Mouse (Mus musculus): ENCODE results near the gene Ugt1a1. TPM values are rescaled to one million over a fixed set of nuclear protein-coding genes. Genes with fewer than 3 reads are reported as not detected.

Ugt1a1 gene
- polyA plus RNA-seq, 1 experiment: 0.47 TPM

- Histone ChIP-seq H3K27me3 (ENCODE audit: control insufficient read depth, insufficient read depth, low read length) (no peaks in the 10 kb centered on the region), H3K4me1 (replicated peaks; ENCODE audit: control insufficient read depth, insufficient read depth, low read length) (peaks cover 13% of the 10 kb centered on the region), H3K4me3 (ENCODE audit: control insufficient read depth, insufficient read depth, low read length) (no peak overlapping the region), H3K27ac (ENCODE audit: control insufficient read depth, insufficient read depth, low read length) (no peak overlapping the region), H3K36me3 (ENCODE audit: control insufficient read depth, insufficient read depth, low read length) (no peaks in the 10 kb centered on the region)
- no peak for DNase-seq
- 93% methylated on average over 12 of the region's 12 CpGs for WGBS
- TF ChIP-seq CTCF (IDR thresholded peaks at IDR 0.05; ENCODE audit: borderline replicate concordance, control insufficient read depth, extremely low read depth, insufficient read depth, low read length, poor library complexity): no peak
- no peak for TF ChIP-seq POLR2A (IDR thresholded peaks at IDR 0.05; ENCODE audit: control insufficient read depth, extremely low read depth, insufficient read depth, low read length, poor library complexity)
Observed at GRCm38 (mm10) chr1:88254793-88255465, 43.2 kb downstream of the Ugt1a1 start.

DNA sequence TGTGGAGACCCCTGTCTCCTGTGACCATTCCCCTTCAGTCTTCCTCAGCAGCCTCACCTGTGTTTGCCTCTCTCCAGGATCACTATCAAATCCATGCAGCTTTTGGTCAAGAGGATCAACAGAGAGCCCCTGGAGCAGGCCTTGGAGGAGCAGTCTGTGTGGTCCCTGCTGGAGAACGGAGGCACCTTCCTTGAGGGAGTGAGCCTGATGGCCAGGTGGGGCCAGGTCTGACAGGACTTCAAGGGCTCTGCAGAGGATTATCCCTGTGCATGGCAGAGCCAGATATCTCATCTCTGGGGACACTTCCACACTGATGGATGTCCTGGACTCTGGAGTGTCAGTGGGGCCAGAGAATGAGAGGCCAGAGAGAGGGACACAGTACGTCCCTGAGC is 43.7 kb downstream of the Ugt1a1 start:
- DNase-seq: no peak
- no peak overlapping the region for H3K4me3 ChIP-seq (ENCODE audit: control insufficient read depth, insufficient read depth, low read length)
- no peak overlapping the region for H3K27ac ChIP-seq (ENCODE audit: control insufficient read depth, insufficient read depth, low read length)
- WGBS: 62% methylated on average over 2 of the region's 2 CpGs
- peaks cover 18% of the 10 kb centered on the region for H3K4me1 ChIP-seq (replicated peaks; ENCODE audit: control insufficient read depth, insufficient read depth, low read length)
- 0 out of 2 replicates have a peak, but pooled peaks cover 2% of the 10 kb centered on the region for H3K36me3 ChIP-seq (ENCODE audit: control insufficient read depth, insufficient read depth, low read length)
- TF ChIP-seq CTCF (IDR thresholded peaks at IDR 0.05; ENCODE audit: borderline replicate concordance, control insufficient read depth, extremely low read depth, insufficient read depth, low read length, poor library complexity) (no peak), POLR2A (IDR thresholded peaks at IDR 0.05; ENCODE audit: control insufficient read depth, extremely low read depth, insufficient read depth, low read length, poor library complexity) (no peak)
- H3K27me3 ChIP-seq (ENCODE audit: control insufficient read depth, insufficient read depth, low read length): no peaks in the 10 kb centered on the region

GRCm38 (mm10) chr1:88255989-88256754 is 44.4 kb downstream of the Ugt1a1 start:
- H3K27ac ChIP-seq (ENCODE audit: control insufficient read depth, insufficient read depth, low read length): no peak overlapping the region
- TF ChIP-seq CTCF (IDR thresholded peaks at IDR 0.05; ENCODE audit: borderline replicate concordance, control insufficient read depth, extremely low read depth, insufficient read depth, low read length, poor library complexity) (no peak), POLR2A (IDR thresholded peaks at IDR 0.05; ENCODE audit: control insufficient read depth, extremely low read depth, insufficient read depth, low read length, poor library complexity) (no peak)
- peaks cover 7% of the 10 kb centered on the region; the same call in 1 of the 2 replicates for H3K36me3 ChIP-seq (ENCODE audit: control insufficient read depth, insufficient read depth, low read length)
- no peaks in the 10 kb centered on the region for H3K27me3 ChIP-seq (ENCODE audit: control insufficient read depth, insufficient read depth, low read length)
- 85% methylated on average over 13 of the region's 13 CpGs for WGBS
- peaks cover 18% of the 10 kb centered on the region for H3K4me1 ChIP-seq (replicated peaks; ENCODE audit: control insufficient read depth, insufficient read depth, low read length)
- no peak for DNase-seq
- no peak overlapping the region for H3K4me3 ChIP-seq (ENCODE audit: control insufficient read depth, insufficient read depth, low read length)

DNA sequence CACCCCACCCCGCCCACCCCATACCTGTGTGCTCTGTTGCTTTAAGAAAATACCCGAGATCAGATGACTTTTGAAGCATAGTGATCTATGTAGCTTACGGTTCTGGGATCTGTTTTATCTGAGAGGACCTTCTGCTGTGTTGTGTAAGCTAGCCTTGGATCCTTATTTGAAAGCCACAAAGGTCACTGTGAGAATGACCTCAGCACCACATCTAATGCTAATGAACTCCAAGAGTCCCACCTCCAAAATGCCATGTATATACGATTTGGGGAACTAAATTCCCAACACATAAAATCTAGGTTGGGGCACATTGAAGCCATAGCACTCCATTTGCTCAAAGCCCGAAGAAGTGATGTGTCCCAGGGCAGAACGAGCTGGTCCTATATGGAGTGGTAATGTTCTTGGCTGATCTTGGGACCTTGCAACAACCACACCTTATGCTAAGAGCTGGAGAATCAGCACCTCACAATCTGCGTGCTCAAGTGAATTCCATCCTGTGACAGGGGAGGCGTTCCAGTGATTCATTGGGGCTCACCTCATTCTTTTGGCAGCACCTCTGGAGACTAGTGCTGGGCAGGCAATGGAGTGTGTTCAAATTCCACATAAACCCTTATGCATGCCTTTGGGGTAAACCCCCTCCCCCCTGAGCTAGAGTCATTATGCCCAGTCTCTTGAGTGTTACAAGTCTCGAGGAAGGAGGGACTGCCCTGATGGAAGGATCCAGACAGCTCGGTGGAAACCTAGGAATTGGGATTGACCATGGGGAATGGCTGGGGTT is 45.3 kb downstream of the Ugt1a1 start:
- no peak overlapping the region for H3K4me3 ChIP-seq (ENCODE audit: control insufficient read depth, insufficient read depth, low read length)
- peaks cover 21% of the 10 kb centered on the region for H3K4me1 ChIP-seq (replicated peaks; ENCODE audit: control insufficient read depth, insufficient read depth, low read length)
- TF ChIP-seq CTCF (IDR thresholded peaks at IDR 0.05; ENCODE audit: borderline replicate concordance, control insufficient read depth, extremely low read depth, insufficient read depth, low read length, poor library complexity): no peak
- no peak for TF ChIP-seq POLR2A (IDR thresholded peaks at IDR 0.05; ENCODE audit: control insufficient read depth, extremely low read depth, insufficient read depth, low read length, poor library complexity)
- H3K36me3 ChIP-seq (ENCODE audit: control insufficient read depth, insufficient read depth, low read length): peaks cover 12% of the 10 kb centered on the region
- DNase-seq: no peak
- H3K27ac ChIP-seq (ENCODE audit: control insufficient read depth, insufficient read depth, low read length): no peak overlapping the region
- H3K27me3 ChIP-seq (ENCODE audit: control insufficient read depth, insufficient read depth, low read length): no peaks in the 10 kb centered on the region
- 85% methylated on average over 10 of the region's 10 CpGs for WGBS

DNA sequence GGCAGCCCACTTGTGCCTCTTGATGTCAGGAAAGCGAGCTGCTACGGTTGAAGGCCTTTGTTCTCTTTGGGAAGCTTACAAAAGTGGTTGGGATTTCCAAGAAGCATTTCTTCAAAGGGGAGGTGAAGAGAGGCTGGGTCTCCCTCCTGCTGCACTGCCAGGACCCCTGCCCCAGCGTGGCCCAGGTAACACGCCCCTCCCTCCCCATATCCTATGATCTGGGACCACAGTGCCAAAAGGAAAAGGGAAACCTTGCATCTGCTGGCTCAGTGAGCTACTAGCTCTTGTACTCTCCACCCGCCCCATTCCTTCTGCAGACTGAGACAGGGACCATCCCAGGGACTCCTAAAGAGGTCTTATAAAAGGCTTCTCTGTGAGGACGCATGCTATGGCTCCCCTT is 45.9 kb downstream of the Ugt1a1 start:
- Histone ChIP-seq H3K27me3 (ENCODE audit: control insufficient read depth, insufficient read depth, low read length) (no peaks in the 10 kb centered on the region), H3K27ac (ENCODE audit: control insufficient read depth, insufficient read depth, low read length) (no peak overlapping the region), H3K4me3 (ENCODE audit: control insufficient read depth, insufficient read depth, low read length) (no peak overlapping the region), H3K4me1 (replicated peaks; ENCODE audit: control insufficient read depth, insufficient read depth, low read length) (peaks cover 21% of the 10 kb centered on the region), H3K36me3 (ENCODE audit: control insufficient read depth, insufficient read depth, low read length) (peaks cover 18% of the 10 kb centered on the region)
- TF ChIP-seq POLR2A (IDR thresholded peaks at IDR 0.05; ENCODE audit: control insufficient read depth, extremely low read depth, insufficient read depth, low read length, poor library complexity) (no peak), CTCF (IDR thresholded peaks at IDR 0.05; ENCODE audit: borderline replicate concordance, control insufficient read depth, extremely low read depth, insufficient read depth, low read length, poor library complexity) (no peak)
- whole genome bisulfite sequencing: 82% methylated on average over 6 of the region's 6 CpGs
- DNase-seq: no peak

DNA sequence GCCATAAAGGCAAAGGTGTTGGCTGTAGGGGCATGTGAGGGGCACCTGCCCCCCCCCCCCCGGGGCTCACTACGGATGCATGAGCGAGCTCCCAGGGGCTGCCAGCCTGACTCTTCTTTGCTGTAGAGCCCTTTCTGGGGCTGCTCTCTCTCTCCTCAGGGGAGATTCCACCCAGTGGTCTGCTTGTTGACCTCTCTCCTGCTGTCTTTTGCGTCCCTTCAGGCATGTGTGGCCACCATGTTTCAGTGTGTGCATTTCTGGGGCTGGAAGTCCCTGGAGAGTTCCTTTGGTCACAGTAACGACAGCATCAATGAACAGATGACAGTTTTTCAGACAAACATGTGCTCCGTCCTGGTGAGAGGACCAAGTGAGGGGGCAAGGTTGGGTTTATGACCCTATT is 46.6 kb downstream of the Ugt1a1 start:
- WGBS: 71% methylated on average over 6 of the region's 6 CpGs
- H3K36me3 ChIP-seq (ENCODE audit: control insufficient read depth, insufficient read depth, low read length): peaks cover 25% of the 10 kb centered on the region
- peaks cover 21% of the 10 kb centered on the region for H3K4me1 ChIP-seq (replicated peaks; ENCODE audit: control insufficient read depth, insufficient read depth, low read length)
- no peak overlapping the region for H3K27ac ChIP-seq (ENCODE audit: control insufficient read depth, insufficient read depth, low read length)
- DNase-seq: no peak
- no peak for TF ChIP-seq POLR2A (IDR thresholded peaks at IDR 0.05; ENCODE audit: control insufficient read depth, extremely low read depth, insufficient read depth, low read length, poor library complexity)
- TF ChIP-seq CTCF (IDR thresholded peaks at IDR 0.05; ENCODE audit: borderline replicate concordance, control insufficient read depth, extremely low read depth, insufficient read depth, low read length, poor library complexity): no peak
- H3K4me3 ChIP-seq (ENCODE audit: control insufficient read depth, insufficient read depth, low read length): no peak overlapping the region
- H3K27me3 ChIP-seq (ENCODE audit: control insufficient read depth, insufficient read depth, low read length): no peaks in the 10 kb centered on the region
